Mouse (Mus musculus): Measurements from ENCODE around the gene Dtd1.

- TF ChIP-seq GATA1 (IDR thresholded peaks at IDR 0.05; ENCODE audit: borderline replicate concordance, low read length) (no peak), FLI1 (IDR thresholded peaks at IDR 0.05; ENCODE audit: low read length) (no peak)
These were observed 208.4 kb downstream of the Dtd1 start for GRCm38 (mm10) chr2:144807766-144808754.
